Mouse (Mus musculus) mouse embryonic stem cell (cell line): ENCODE results near the gene Ptms.

Experiments
- in situ Hi-C, 2 experiments: fragments of 300-500 bp; cut with MboI; formaldehyde crosslinking; loops; 1 replicate in 1 of 2; 3 replicates in 1 of 2; pipeline ENCODE4 v1.14.3; 2019 to 2020; ENCODE audit warnings: low sequenced_read_pairs in 2 of 2, low pct_unique_long_range_greater_than_20kb in 1 of 2, mixed read lengths in 1 of 2; ENCODE audit not compliant: unreplicated experiment in 1 of 2

Gene Ptms

GRCm38 (mm10) chr6:124884714-124885500 lies 35.0 kb downstream of the Ptms start:
- in situ Hi-C loops, result no loop called here

- in situ Hi-C loops, result no loop called here
Measured at GRCm38 (mm10) chr6:124883351-124883750, 36.6 kb downstream of the Ptms start.

- in situ Hi-C loops, result no loop called here
Measured at GRCm38 (mm10) chr6:124881821-124882220, 38.1 kb downstream of the Ptms start.

GRCm38 (mm10) chr6:124879390-124879789 lies 40.5 kb downstream of the Ptms start:
- in situ Hi-C loops, result no loop called here

- in situ Hi-C loops, result no loop called here
Measured at GRCm38 (mm10) chr6:124874348-124874747, 45.6 kb downstream of the Ptms start.

- in situ Hi-C loops, result no loop called here
Measured at GRCm38 (mm10) chr6:124866560-124866959, 53.3 kb downstream of the Ptms start.

GRCm38 (mm10) chr6:124865766-124866362 lies 54.0 kb downstream of the Ptms start:
- in situ Hi-C loops, result no loop called here
